Mouse (Mus musculus): ENCODE results near the gene B3gnt2. TPM values are rescaled to one million over a fixed set of nuclear protein-coding genes. Genes with fewer than 3 reads are reported as not detected.

B3gnt2 gene
- polyA plus RNA-seq, 1 experiment, result 35.4 TPM

DNA sequence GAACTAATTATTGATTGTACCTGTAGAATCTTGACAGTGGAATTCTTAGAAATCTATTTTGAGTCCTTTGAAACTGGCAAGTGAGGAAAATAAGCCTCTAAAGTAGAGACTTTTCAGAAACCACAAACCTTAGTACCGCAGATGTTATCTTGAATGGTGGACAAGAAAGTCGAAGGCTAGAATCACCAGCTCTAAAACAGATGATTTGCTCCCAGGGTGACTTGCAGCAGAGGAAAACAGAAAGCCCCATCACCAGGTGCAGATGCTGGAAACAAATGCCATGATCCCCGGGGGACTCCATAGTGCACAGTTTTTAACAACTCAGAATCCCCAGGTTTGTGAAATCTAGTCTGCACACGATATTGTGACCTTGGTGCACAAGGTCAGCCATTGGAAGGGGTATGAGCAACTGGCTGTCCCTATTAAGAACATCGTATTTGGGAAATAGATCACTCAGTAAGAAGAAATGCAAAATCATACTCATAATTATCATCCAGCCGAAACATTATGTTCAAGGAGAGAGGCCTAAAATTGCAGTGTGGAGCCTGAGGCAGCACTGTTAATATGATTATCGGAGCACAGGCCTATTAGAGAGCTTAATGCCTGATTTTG lies 5.0 kb upstream of the B3gnt2 start:
- Histone ChIP-seq H3K4me3 (ENCODE audit: control insufficient read depth, insufficient read depth, low read length) (no peak overlapping the region), H3K36me3 (ENCODE audit: control insufficient read depth, insufficient read depth, low read length) (no peaks in the 10 kb centered on the region), H3K27me3 (ENCODE audit: control insufficient read depth, insufficient read depth, low read length) (no peaks in the 10 kb centered on the region), H3K4me1 (replicated peaks; ENCODE audit: control insufficient read depth, insufficient read depth, low read length) (peaks cover 5% of the 10 kb centered on the region), H3K27ac (ENCODE audit: control insufficient read depth, insufficient read depth, low read length) (no peak overlapping the region)
- no peak for DNase-seq
- WGBS, result 46% methylated on average over 7 of the region's 7 CpGs
- TF ChIP-seq CTCF (IDR thresholded peaks at IDR 0.05; ENCODE audit: borderline replicate concordance, control insufficient read depth, extremely low read depth, insufficient read depth, low read length, poor library complexity) (no peak), POLR2A (IDR thresholded peaks at IDR 0.05; ENCODE audit: control insufficient read depth, extremely low read depth, insufficient read depth, low read length, poor library complexity) (no peak)

DNA sequence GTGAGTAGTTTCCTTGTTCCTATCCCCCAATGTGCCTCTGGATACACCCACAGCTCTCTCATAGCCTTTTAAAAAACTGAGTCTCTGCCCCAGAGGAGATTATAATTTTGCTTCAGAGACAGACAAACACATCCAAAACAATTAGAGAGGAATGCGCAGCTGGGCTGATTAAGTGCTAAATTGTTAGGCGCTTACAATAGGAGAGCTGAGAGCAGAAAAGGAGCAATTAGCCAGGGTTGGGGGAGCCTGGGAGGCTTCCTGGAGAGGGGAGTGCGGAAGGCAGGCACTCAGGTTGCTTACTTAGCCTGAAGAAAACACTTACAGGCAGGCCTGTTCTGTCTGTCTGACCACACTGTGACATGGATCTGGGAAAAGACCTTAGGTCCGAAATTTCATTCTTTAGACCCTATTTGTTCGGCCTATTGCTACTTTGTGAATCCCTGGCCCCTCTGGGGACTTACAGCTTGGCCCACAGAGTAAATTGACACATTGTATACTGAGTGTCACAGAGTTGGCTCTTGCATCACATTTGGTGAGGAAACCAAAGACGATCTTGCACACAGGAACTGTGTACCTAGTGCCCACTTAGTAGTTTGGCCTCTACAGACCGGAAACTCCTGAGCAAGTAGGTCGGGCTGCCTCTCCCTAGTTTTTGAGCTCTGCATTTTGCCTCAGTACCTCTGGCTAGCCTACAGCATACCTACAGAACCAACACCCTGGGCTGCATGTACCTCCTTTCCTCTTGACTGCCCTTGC lies 3.7 kb upstream of the B3gnt2 start:
- Histone ChIP-seq H3K27ac (ENCODE audit: control insufficient read depth, insufficient read depth, low read length) (no peak overlapping the region), H3K4me3 (ENCODE audit: control insufficient read depth, insufficient read depth, low read length) (no peak overlapping the region), H3K36me3 (ENCODE audit: control insufficient read depth, insufficient read depth, low read length) (no peaks in the 10 kb centered on the region), H3K27me3 (ENCODE audit: control insufficient read depth, insufficient read depth, low read length) (no peaks in the 10 kb centered on the region), H3K4me1 (replicated peaks; ENCODE audit: control insufficient read depth, insufficient read depth, low read length) (peaks cover 8% of the 10 kb centered on the region)
- WGBS, result 93% methylated on average over 8 of the region's 8 CpGs
- TF ChIP-seq CTCF (IDR thresholded peaks at IDR 0.05; ENCODE audit: borderline replicate concordance, control insufficient read depth, extremely low read depth, insufficient read depth, low read length, poor library complexity), result no peak
- no peak for TF ChIP-seq POLR2A (IDR thresholded peaks at IDR 0.05; ENCODE audit: control insufficient read depth, extremely low read depth, insufficient read depth, low read length, poor library complexity)
- no peak for DNase-seq

DNA sequence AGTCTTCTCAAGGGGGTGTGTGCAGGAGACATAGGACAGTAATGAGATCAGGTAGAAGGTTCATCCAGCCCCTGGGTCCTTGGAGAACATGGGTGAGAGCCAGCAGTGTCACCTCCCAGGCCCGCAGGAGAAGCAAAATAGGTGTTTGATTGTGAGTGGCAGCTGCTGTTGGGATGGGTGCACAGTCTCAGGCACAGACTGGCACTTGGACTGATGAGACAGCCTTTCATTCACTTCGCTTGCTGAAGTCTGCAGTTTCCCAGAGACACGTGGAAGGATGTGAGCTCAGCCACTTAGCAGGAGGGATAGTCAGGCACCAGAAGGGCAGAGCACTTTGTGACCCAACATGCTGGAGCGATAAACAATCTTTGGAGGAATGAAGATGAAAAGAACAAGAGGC lies 2.8 kb upstream of the B3gnt2 start:
- Histone ChIP-seq H3K27ac (ENCODE audit: control insufficient read depth, insufficient read depth, low read length) (no peak overlapping the region), H3K4me3 (ENCODE audit: control insufficient read depth, insufficient read depth, low read length) (no peak overlapping the region), H3K36me3 (ENCODE audit: control insufficient read depth, insufficient read depth, low read length) (no peaks in the 10 kb centered on the region), H3K4me1 (replicated peaks; ENCODE audit: control insufficient read depth, insufficient read depth, low read length) (peaks cover 8% of the 10 kb centered on the region), H3K27me3 (ENCODE audit: control insufficient read depth, insufficient read depth, low read length) (no peaks in the 10 kb centered on the region)
- WGBS, result 93% methylated on average over 4 of the region's 4 CpGs
- no peak for DNase-seq
- no peak for TF ChIP-seq CTCF (IDR thresholded peaks at IDR 0.05; ENCODE audit: borderline replicate concordance, control insufficient read depth, extremely low read depth, insufficient read depth, low read length, poor library complexity)
- TF ChIP-seq POLR2A (IDR thresholded peaks at IDR 0.05; ENCODE audit: control insufficient read depth, extremely low read depth, insufficient read depth, low read length, poor library complexity), result no peak

DNA sequence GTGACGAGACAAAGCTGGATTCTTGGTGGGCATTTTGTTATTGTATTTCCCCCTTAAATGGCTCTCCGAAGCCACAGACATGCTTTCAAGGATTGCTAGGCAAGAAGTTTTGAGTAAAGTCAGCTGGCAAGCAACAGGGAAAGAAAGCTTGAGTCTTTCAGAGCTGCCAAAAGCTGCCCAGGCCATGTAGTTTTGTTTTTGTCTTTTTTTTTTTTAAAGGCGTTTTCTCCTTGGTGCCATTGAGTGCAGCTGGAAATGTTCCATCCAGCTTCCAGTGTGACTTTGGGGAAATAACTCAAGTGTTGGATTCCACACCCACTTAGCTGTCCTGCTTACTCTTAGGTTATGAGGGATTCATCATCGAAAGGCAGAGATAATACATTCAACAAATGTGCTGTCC lies 554 bp upstream of the B3gnt2 start:
- H3K27ac ChIP-seq (ENCODE audit: control insufficient read depth, insufficient read depth, low read length), result no peak overlapping the region
- H3K4me1 ChIP-seq (replicated peaks; ENCODE audit: control insufficient read depth, insufficient read depth, low read length), result peaks cover 11% of the 10 kb centered on the region
- H3K4me3 ChIP-seq (ENCODE audit: control insufficient read depth, insufficient read depth, low read length), result no peak overlapping the region
- WGBS, result 93% methylated on average over 4 of the region's 4 CpGs
- TF ChIP-seq CTCF (IDR thresholded peaks at IDR 0.05; ENCODE audit: borderline replicate concordance, control insufficient read depth, extremely low read depth, insufficient read depth, low read length, poor library complexity) (no peak), POLR2A (IDR thresholded peaks at IDR 0.05; ENCODE audit: control insufficient read depth, extremely low read depth, insufficient read depth, low read length, poor library complexity) (no peak)
- H3K36me3 ChIP-seq (ENCODE audit: control insufficient read depth, insufficient read depth, low read length), result no peaks in the 10 kb centered on the region
- no peak for DNase-seq
- H3K27me3 ChIP-seq (ENCODE audit: control insufficient read depth, insufficient read depth, low read length), result no peaks in the 10 kb centered on the region

DNA sequence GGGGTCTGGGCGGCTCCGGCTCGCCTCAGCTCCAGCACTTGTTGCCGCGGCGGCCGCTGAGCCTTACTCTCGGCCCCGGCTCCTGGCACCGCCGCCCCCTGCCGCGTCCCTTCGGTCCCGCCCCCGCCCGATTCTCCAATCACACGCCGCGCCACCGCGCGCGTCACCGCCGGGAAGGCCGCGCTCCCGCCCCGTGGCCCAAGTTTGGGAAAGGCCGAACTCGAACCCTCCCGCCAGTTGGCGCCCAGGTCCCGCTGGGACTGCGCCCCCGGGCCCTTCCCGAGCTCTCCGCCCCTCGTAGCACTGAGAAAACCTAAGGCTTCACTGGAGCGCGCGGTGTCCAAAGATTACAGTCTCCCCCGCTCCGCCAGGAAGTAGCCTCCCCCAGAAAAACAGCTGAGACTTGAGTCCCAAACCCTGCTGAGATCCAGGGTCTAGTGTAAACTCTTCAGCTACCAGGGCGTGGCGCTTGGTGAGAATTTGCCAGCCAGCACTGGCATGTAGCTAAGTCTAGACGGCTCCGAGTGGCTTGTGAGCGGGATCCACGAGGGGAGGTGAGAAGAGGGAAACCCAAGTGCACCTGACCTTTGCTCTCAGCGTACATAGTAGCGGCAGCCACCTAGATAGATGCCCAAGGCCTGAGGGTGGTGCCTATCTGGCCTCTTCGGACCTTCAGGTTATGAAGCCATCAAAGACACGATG lies 977 bp downstream of the B3gnt2 start:
- peak; percentile 88 for DNase-seq
- no peaks in the 10 kb centered on the region for H3K36me3 ChIP-seq (ENCODE audit: control insufficient read depth, insufficient read depth, low read length)
- no peaks in the 10 kb centered on the region for H3K27me3 ChIP-seq (ENCODE audit: control insufficient read depth, insufficient read depth, low read length)
- H3K27ac ChIP-seq (ENCODE audit: control insufficient read depth, insufficient read depth, low read length), result peak overlapping the region; percentile 89
- TF ChIP-seq CTCF (IDR thresholded peaks at IDR 0.05; ENCODE audit: borderline replicate concordance, control insufficient read depth, extremely low read depth, insufficient read depth, low read length, poor library complexity) (peak; percentile 51; the same call in 1 of the 2 replicates), POLR2A (IDR thresholded peaks at IDR 0.05; ENCODE audit: control insufficient read depth, extremely low read depth, insufficient read depth, low read length, poor library complexity) (peak; percentile 96)
- H3K4me3 ChIP-seq (ENCODE audit: control insufficient read depth, insufficient read depth, low read length), result peak overlapping the region; percentile 100
- under 1% methylated on average over 55 of the region's 55 CpGs for WGBS
- peaks cover 11% of the 10 kb centered on the region for H3K4me1 ChIP-seq (replicated peaks; ENCODE audit: control insufficient read depth, insufficient read depth, low read length)

DNA sequence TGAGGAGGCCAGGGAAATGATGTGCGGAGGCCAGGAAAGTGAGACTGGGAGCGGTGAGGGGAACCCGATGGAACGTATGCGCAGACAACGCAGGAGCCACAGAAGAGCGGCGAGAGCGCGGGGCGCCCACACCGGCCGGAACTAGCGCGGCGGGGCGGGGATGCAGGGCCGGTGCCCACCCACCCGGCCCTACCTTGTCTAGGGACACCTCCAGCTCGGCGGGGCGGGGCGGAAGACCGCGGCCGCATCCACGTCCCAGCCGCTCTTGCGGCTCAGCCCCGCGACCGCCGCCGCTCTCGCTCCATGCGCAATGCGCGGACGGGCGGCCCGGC lies 1.5 kb downstream of the B3gnt2 start:
- Histone ChIP-seq H3K4me3 (ENCODE audit: control insufficient read depth, insufficient read depth, low read length) (peak overlapping the region; percentile 100), H3K27me3 (ENCODE audit: control insufficient read depth, insufficient read depth, low read length) (no peaks in the 10 kb centered on the region), H3K27ac (ENCODE audit: control insufficient read depth, insufficient read depth, low read length) (peak overlapping the region; percentile 75), H3K36me3 (ENCODE audit: control insufficient read depth, insufficient read depth, low read length) (no peaks in the 10 kb centered on the region), H3K4me1 (replicated peaks; ENCODE audit: control insufficient read depth, insufficient read depth, low read length) (peaks cover 15% of the 10 kb centered on the region)
- TF ChIP-seq POLR2A (IDR thresholded peaks at IDR 0.05; ENCODE audit: control insufficient read depth, extremely low read depth, insufficient read depth, low read length, poor library complexity) (no peak), CTCF (IDR thresholded peaks at IDR 0.05; ENCODE audit: borderline replicate concordance, control insufficient read depth, extremely low read depth, insufficient read depth, low read length, poor library complexity) (no peak)
- DNase-seq, result no peak
- WGBS, result under 1% methylated on average over 40 of the region's 41 CpGs

All from thymus, adult 2 months (tissue).